Mouse (Mus musculus): ENCODE measurements around the gene Otof. TPM values are rescaled to one million over a fixed set of nuclear protein-coding genes. Genes with fewer than 3 reads are reported as not detected.

The Otof gene
- 0.94 and 1.1 TPM in 2 replicates for polyA plus RNA-seq (2015; fragmentation: Nextera tagmentation; extraction: Ambion mirVana)

- Histone ChIP-seq H3K4me2 (peak within 1 kb of the TSS; percentile 43), H3K4me1 (peaks cover 30% of the 10 kb centered on the region)
Measured at GRCm38 (mm10) chr5:30461821-30462220, at the start of gene Otof. TSS of gene Otof (minus strand) at chr5:30461932.

DNA sequence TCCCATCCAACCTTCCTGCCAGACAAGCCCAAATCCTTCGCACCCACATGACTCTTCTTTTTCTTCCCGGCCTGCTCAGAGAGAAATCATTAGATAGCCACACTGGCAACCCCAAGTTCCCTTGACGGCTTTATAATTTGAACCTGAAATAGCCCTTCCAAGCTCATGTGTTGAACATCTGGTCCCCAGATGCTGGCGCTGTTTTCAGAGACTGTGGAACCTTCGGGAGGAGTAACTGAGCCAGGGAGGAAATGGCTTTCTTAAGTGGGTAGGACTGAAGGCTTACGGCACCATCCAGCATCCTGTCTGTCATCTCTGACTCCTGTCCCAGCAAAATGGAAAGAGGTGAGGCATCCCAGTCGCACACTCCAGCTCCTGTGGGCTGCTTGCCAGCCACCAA lies 35.6 kb upstream of the Otof start:
- Histone ChIP-seq H3K4me2 (peak overlapping the region; percentile 30; the same call in 1 of the 2 replicates), H3K4me1 (peaks cover 30% of the 10 kb centered on the region), H3K9ac (no peak overlapping the region), H3K9me3 (no peaks in the 10 kb centered on the region), H3K27me3 (no peaks in the 10 kb centered on the region), H3K4me3 (no peak overlapping the region), H3K36me3 (no peaks in the 10 kb centered on the region), H3K27ac (peak overlapping the region; percentile 40; the same call in 1 of the 2 replicates)
- 23% methylated on average over 7 of the region's 7 CpGs for WGBS
- no peak for ATAC-seq (ENCODE audit: insufficient number of reproducible peaks, insufficient read depth, low FRiP score, low TSS enrichment, low read depth)

More at GRCm38 (mm10) chr5:30461821-30462220, at the start of gene Otof:
- 20% methylated on average over 12 of the region's 12 CpGs for WGBS
- Histone ChIP-seq H3K9me3 (no peaks in the 10 kb centered on the region), H3K36me3 (no peaks in the 10 kb centered on the region), H3K27ac (no peak within 1 kb of the TSS), H3K27me3 (peaks cover 44% of the 10 kb centered on the region), H3K9ac (peak within 1 kb of the TSS; percentile 51; the same call in 1 of the 2 replicates), H3K4me3 (no peak within 1 kb of the TSS)
- peak; percentile 56; the same call in 1 of the 2 replicates for ATAC-seq (ENCODE audit: insufficient number of reproducible peaks, insufficient read depth, low FRiP score, low TSS enrichment, low read depth)

DNA sequence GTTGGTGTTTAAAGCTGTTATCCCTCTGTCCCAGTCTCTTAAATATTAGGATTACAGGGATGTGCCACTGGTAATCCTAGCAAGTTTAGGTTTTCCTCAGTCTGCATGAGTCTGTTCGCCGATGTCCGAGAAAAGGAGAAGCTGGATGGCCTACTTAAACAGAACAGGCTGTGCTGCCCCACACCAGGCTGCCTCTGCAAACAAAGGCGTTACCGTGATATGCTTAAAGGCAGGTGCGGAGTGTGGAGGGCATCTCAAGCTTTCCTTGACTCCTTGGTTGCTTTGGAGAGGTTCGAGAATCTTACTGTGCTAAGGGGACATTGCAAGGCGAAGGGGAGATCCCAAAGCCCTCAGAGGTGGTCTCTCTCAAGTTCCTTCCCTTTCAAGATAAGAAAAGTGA lies 35.1 kb upstream of the Otof start:
- 43% methylated on average over 8 of the region's 8 CpGs for WGBS
- Histone ChIP-seq H3K4me3 (no peak overlapping the region), H3K27ac (no peak overlapping the region), H3K36me3 (no peaks in the 10 kb centered on the region), H3K9ac (no peak overlapping the region), H3K27me3 (no peaks in the 10 kb centered on the region), H3K4me1 (peaks cover 29% of the 10 kb centered on the region), H3K9me3 (no peaks in the 10 kb centered on the region), H3K4me2 (no peak overlapping the region)
- no peak for ATAC-seq (ENCODE audit: insufficient number of reproducible peaks, insufficient read depth, low FRiP score, low TSS enrichment, low read depth)

DNA sequence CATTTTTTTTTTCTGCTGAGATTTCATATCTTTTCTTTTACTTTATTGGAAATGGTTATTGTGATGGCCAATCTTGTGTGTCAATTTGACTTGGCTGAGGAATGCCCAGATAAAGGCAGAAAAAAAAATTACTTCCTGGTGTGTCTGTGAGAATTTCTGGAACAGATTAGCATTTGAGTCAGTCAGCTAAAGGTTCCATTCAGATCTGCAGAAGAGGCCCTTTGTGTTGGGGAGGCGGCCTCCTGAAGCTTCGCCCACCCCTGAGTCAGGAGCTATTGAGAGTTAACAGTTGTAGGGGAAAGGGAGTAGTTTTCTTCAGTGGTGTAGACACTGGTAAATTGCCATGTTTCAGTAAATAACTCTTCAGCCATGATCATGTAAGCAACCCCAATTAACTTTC lies 33.6 kb upstream of the Otof start:
- ATAC-seq (ENCODE audit: insufficient number of reproducible peaks, insufficient read depth, low FRiP score, low TSS enrichment, low read depth): no peak
- no peaks in the 10 kb centered on the region for H3K36me3 ChIP-seq
- 32% methylated on average over 2 of the region's 2 CpGs for WGBS
- no peak overlapping the region for H3K4me2 ChIP-seq
- H3K27ac ChIP-seq: 0 out of 2 replicates have a peak overlapping the region, but pooled peaks have one; percentile 22
- H3K4me1 ChIP-seq: peaks cover 29% of the 10 kb centered on the region
- H3K27me3 ChIP-seq: no peaks in the 10 kb centered on the region
- H3K4me3 ChIP-seq: no peak overlapping the region
- H3K9me3 ChIP-seq: no peaks in the 10 kb centered on the region
- no peak overlapping the region for H3K9ac ChIP-seq

- no peaks in the 10 kb centered on the region for H3K36me3 ChIP-seq
- H3K27ac ChIP-seq: peak overlapping the region; percentile 22; the same call in 1 of the 2 replicates
- no peak for ATAC-seq (ENCODE audit: insufficient number of reproducible peaks, insufficient read depth, low FRiP score, low TSS enrichment, low read depth)
- no peaks in the 10 kb centered on the region for H3K9me3 ChIP-seq
- H3K4me1 ChIP-seq: peaks cover 29% of the 10 kb centered on the region
- H3K27me3 ChIP-seq: no peaks in the 10 kb centered on the region
- H3K4me2 ChIP-seq: no peak overlapping the region
- H3K4me3 ChIP-seq: no peak overlapping the region
- H3K9ac ChIP-seq: no peak overlapping the region
- WGBS: 36% methylated on average over 7 of the region's 7 CpGs
Measured at GRCm38 (mm10) chr5:30494606-30495005, 32.9 kb upstream of the Otof start.

DNA sequence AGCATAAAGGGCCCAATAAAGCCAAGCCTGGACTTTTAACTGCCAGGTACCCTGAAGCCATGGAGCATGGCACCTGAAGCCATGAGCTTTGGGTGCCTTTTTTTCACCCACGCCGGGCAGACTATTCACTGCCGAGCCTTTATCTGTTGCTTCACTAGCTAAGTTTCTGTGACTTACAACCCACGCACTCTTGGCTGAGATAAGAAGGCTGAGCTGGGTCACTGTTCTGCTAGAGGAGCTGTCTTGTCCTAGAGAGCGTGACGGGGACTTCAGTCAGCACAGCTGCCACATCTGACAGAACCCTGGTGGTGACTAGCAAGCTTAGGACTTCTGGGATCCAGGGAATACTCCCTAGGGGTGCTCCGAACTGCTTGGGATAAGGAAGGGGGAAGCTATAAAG lies 32.0 kb upstream of the Otof start:
- Histone ChIP-seq H3K9ac (no peak overlapping the region), H3K4me3 (no peak overlapping the region), H3K4me1 (peaks cover 29% of the 10 kb centered on the region), H3K27me3 (no peaks in the 10 kb centered on the region), H3K4me2 (no peak overlapping the region), H3K36me3 (no peaks in the 10 kb centered on the region), H3K9me3 (no peaks in the 10 kb centered on the region), H3K27ac (no peak overlapping the region)
- 75% methylated on average over 7 of the region's 7 CpGs for WGBS
- ATAC-seq (ENCODE audit: insufficient number of reproducible peaks, insufficient read depth, low FRiP score, low TSS enrichment, low read depth): no peak

DNA sequence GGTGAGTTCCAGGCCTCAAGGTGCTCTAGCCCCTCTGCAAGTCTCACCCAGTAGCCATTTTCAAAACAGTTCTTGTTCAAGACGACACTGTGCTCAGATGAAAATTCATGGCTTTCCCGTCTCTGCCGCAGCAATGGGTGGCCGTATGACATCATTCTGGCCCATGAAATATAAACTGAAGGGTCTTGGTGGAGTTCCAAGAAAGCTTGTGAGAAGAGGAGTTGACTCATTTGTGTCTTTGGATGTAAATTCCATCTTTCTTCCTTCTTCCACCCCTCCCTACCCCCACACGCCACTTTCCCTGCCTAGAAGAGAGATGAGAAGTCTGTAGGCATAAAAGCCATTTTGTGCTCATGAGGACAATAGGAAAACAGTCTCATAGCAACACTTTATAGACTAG lies 29.1 kb upstream of the Otof start:
- Histone ChIP-seq H3K36me3 (no peaks in the 10 kb centered on the region), H3K4me3 (no peak overlapping the region), H3K4me1 (peaks cover 12% of the 10 kb centered on the region), H3K27me3 (no peaks in the 10 kb centered on the region), H3K4me2 (no peak overlapping the region), H3K9ac (no peak overlapping the region), H3K27ac (no peak overlapping the region), H3K9me3 (no peaks in the 10 kb centered on the region)
- no peak for ATAC-seq (ENCODE audit: insufficient number of reproducible peaks, insufficient read depth, low FRiP score, low TSS enrichment, low read depth)
- 80% methylated on average over 5 of the region's 5 CpGs for WGBS

- Histone ChIP-seq H3K4me1 (peaks cover 8% of the 10 kb centered on the region), H3K36me3 (no peaks in the 10 kb centered on the region), H3K4me3 (no peak overlapping the region), H3K9ac (no peak overlapping the region), H3K27me3 (no peaks in the 10 kb centered on the region), H3K4me2 (no peak overlapping the region), H3K27ac (no peak overlapping the region), H3K9me3 (no peaks in the 10 kb centered on the region)
- no peak for ATAC-seq (ENCODE audit: insufficient number of reproducible peaks, insufficient read depth, low FRiP score, low TSS enrichment, low read depth)
Measured at GRCm38 (mm10) chr5:30490215-30490614, 28.5 kb upstream of the Otof start.

- WGBS: 85% methylated on average over 6 of the region's 6 CpGs
Measured at GRCm38 (mm10) chr5:30485136-30485535, 23.4 kb upstream of the Otof start.

GRCm38 (mm10) chr5:30484591-30484990 lies 22.9 kb upstream of the Otof start:
- 68% methylated on average over 5 of the region's 5 CpGs for WGBS
- no peak for ATAC-seq (ENCODE audit: insufficient number of reproducible peaks, insufficient read depth, low FRiP score, low TSS enrichment, low read depth)

More at GRCm38 (mm10) chr5:30485136-30485535, 23.4 kb upstream of the Otof start:
- Histone ChIP-seq H3K4me2 (no peak overlapping the region), H3K9ac (no peak overlapping the region), H3K36me3 (no peaks in the 10 kb centered on the region), H3K9me3 (no peaks in the 10 kb centered on the region), H3K4me3 (no peak overlapping the region), H3K4me1 (no peaks in the 10 kb centered on the region), H3K27me3 (no peaks in the 10 kb centered on the region), H3K27ac (no peak overlapping the region)
- no peak for ATAC-seq (ENCODE audit: insufficient number of reproducible peaks, insufficient read depth, low FRiP score, low TSS enrichment, low read depth)

GRCm38 (mm10) chr5:30483533-30483932 lies 21.8 kb upstream of the Otof start:
- Histone ChIP-seq H3K27ac (no peak overlapping the region), H3K27me3 (no peaks in the 10 kb centered on the region), H3K36me3 (no peaks in the 10 kb centered on the region), H3K4me3 (no peak overlapping the region), H3K9me3 (no peaks in the 10 kb centered on the region), H3K4me2 (no peak overlapping the region), H3K4me1 (no peaks in the 10 kb centered on the region), H3K9ac (no peak overlapping the region)
- no peak for ATAC-seq (ENCODE audit: insufficient number of reproducible peaks, insufficient read depth, low FRiP score, low TSS enrichment, low read depth)
- 73% methylated on average over 8 of the region's 8 CpGs for WGBS

More at GRCm38 (mm10) chr5:30484591-30484990, 22.9 kb upstream of the Otof start:
- H3K9ac ChIP-seq: no peak overlapping the region
- H3K36me3 ChIP-seq: no peaks in the 10 kb centered on the region
- H3K4me1 ChIP-seq: no peaks in the 10 kb centered on the region
- no peak overlapping the region for H3K4me3 ChIP-seq
- no peaks in the 10 kb centered on the region for H3K9me3 ChIP-seq
- no peak overlapping the region for H3K4me2 ChIP-seq
- H3K27ac ChIP-seq: no peak overlapping the region
- no peaks in the 10 kb centered on the region for H3K27me3 ChIP-seq

DNA sequence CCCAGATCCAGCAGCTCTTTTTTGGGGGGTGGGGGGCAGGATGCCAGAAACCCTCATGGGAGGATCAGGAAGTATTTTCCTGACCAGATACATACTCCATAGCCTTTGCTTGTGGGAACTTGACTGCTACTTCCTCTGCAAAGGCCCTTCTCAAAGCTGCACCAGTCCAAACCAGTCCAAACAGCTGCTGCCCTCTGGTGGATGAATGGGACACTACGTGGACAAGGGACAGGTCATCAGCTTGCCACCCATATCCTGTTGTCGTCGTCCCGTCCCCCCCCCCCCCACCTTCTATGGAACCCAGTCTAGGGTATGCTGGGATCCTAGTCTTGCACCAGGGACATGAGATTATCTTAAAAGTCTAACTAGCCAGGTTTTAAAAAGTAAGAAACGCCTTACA lies 20.6 kb upstream of the Otof start:
- H3K4me2 ChIP-seq: no peak overlapping the region
- WGBS: 19% methylated on average over 5 of the region's 5 CpGs
- no peak for ATAC-seq (ENCODE audit: insufficient number of reproducible peaks, insufficient read depth, low FRiP score, low TSS enrichment, low read depth)

More for the DNA sequence above, 20.6 kb upstream of the Otof start:
- no peaks in the 10 kb centered on the region for H3K4me1 ChIP-seq
- H3K4me3 ChIP-seq: no peak overlapping the region
- H3K27ac ChIP-seq: no peak overlapping the region
- no peak overlapping the region for H3K9ac ChIP-seq
- H3K36me3 ChIP-seq: no peaks in the 10 kb centered on the region
- no peaks in the 10 kb centered on the region for H3K27me3 ChIP-seq
- H3K9me3 ChIP-seq: no peaks in the 10 kb centered on the region
